Mouse (Mus musculus) kidney, embryonic 14.5 days (tissue): ENCODE data around the gene Sis. TPM values are rescaled to one million over a fixed set of nuclear protein-coding genes. Genes with fewer than 3 reads are reported as not detected.

ENCODE experiments used
- ATAC-seq: fragments of 200-750 bp; cut with Nextera tagmentation; 2 replicates; pipeline ENCODE4 v1.8.0; 2017; ENCODE audit warnings: moderate number of reproducible peaks, mild to moderate bottlenecking, moderate TSS enrichment, moderate library complexity; ENCODE audit not compliant: low FRiP score, low TSS enrichment
- H3K27ac ChIP-seq: fragments of 300-500 bp; sonication (generic); 2 replicates; pipeline ENCODE4 v1.5.1; 2014; ENCODE audit warnings: low read depth, mild to moderate bottlenecking, low read length, moderate library complexity, mixed read lengths
- H3K27me3 ChIP-seq: fragments of 300-500 bp; sonication (generic); 2 replicates; pipeline ENCODE4 v1.6.1; 2014; ENCODE audit warnings: mild to moderate bottlenecking, low read length; ENCODE audit not compliant: control insufficient read depth, insufficient read depth
- H3K36me3 ChIP-seq: fragments of 300-500 bp; sonication (generic); 2 replicates; pipeline ENCODE4 v1.6.1; 2014; ENCODE audit warnings: low read length, mixed read lengths; ENCODE audit not compliant: control insufficient read depth, insufficient read depth
- H3K4me1 ChIP-seq: fragments of 300-500 bp; sonication (generic); 2 replicates; pipeline ENCODE4 v1.6.1; 2014; ENCODE audit warnings: low read length, mixed read lengths; ENCODE audit not compliant: control insufficient read depth, insufficient read depth
- H3K4me2 ChIP-seq: fragments of 300-500 bp; sonication (generic); replicated peaks from 2 replicates; pipeline ENCODE4 v1.6.1; 2014; ENCODE audit warnings: low read depth, mild to moderate bottlenecking, low read length
- H3K4me3 ChIP-seq: fragments of 300-500 bp; sonication (generic); 2 replicates; pipeline ENCODE4 v1.5.1; 2014; ENCODE audit warnings: mild to moderate bottlenecking, low read length
- H3K9ac ChIP-seq: fragments of 300-500 bp; sonication (generic); 2 replicates; pipeline ENCODE4 v1.6.1; 2014; ENCODE audit warnings: low read depth, mild to moderate bottlenecking, low read length, moderate library complexity
- H3K9me3 ChIP-seq: fragments of 300-500 bp; sonication (generic); 2 replicates; pipeline ENCODE4 v1.6.1; 2016; ENCODE audit warnings: low read length; ENCODE audit not compliant: control insufficient read depth
- WGBS: fragments of 180-500 bp; shearing (Covaris S2); extraction: QIAGEN DNeasy Blood & Tissue Kit; methylation state at CpG from one replicate; pipeline ENCODE4 v1.1.7; 2014; 5-methylcytosine and 5-hydroxymethylcytosine counted together
- polyA plus RNA-seq: library from polyadenylated mRNA; unstranded; fragments of >200 nt; fragmentation: Nextera tagmentation; extraction: Ambion mirVana; gene quantifications from 2 replicates; pipeline ENCODE4 v1.2.1, GENCODE M21; 2014

Sis gene
- polyA plus RNA-seq = not detected in 2 replicates

- Histone ChIP-seq H3K27me3 (no peaks in the 10 kb centered on the region), H3K4me3 (no peak within 1 kb of the TSS)
- no peak for ATAC-seq
Measured at GRCm38 (mm10) chr3:72967675-72968074, at the start of gene Sis. Gene Sis, minus strand, starts transcription at chr3:72967863.

GRCm38 (mm10) chr3:73006045-73006444, 38.4 kb upstream of the Sis start:
- ATAC-seq = no peak
- H3K36me3 ChIP-seq = no peaks in the 10 kb centered on the region
- whole genome bisulfite sequencing = 11% methylated on average over 6 of the region's 6 CpGs

More at GRCm38 (mm10) chr3:72967675-72968074, at the start of gene Sis:
- H3K4me1 ChIP-seq = no peaks in the 10 kb centered on the region
- no peak within 1 kb of the TSS for H3K9ac ChIP-seq
- no peaks in the 10 kb centered on the region for H3K36me3 ChIP-seq
- H3K4me2 ChIP-seq = no peak within 1 kb of the TSS
- no peak within 1 kb of the TSS for H3K27ac ChIP-seq
- H3K9me3 ChIP-seq = no peaks in the 10 kb centered on the region

GRCm38 (mm10) chr3:73002933-73003696, 35.5 kb upstream of the Sis start:
- no peak for ATAC-seq
- H3K9ac ChIP-seq = no peak overlapping the region

More at GRCm38 (mm10) chr3:73006045-73006444, 38.4 kb upstream of the Sis start:
- H3K4me2 ChIP-seq = no peak overlapping the region
- H3K4me1 ChIP-seq = no peaks in the 10 kb centered on the region
- no peaks in the 10 kb centered on the region for H3K9me3 ChIP-seq
- H3K27me3 ChIP-seq = no peaks in the 10 kb centered on the region
- H3K9ac ChIP-seq = no peak overlapping the region
- no peak overlapping the region for H3K4me3 ChIP-seq
- no peak overlapping the region for H3K27ac ChIP-seq

GRCm38 (mm10) chr3:72997517-72997916, 29.9 kb upstream of the Sis start:
- Histone ChIP-seq H3K9ac (no peak overlapping the region), H3K4me3 (no peak overlapping the region), H3K36me3 (no peaks in the 10 kb centered on the region), H3K4me2 (no peak overlapping the region), H3K4me1 (no peaks in the 10 kb centered on the region), H3K27ac (no peak overlapping the region), H3K27me3 (no peaks in the 10 kb centered on the region), H3K9me3 (no peaks in the 10 kb centered on the region)
- no peak for ATAC-seq
- 60% methylated on average over 4 of the region's 4 CpGs for WGBS

More at GRCm38 (mm10) chr3:73002933-73003696, 35.5 kb upstream of the Sis start:
- H3K9me3 ChIP-seq = no peaks in the 10 kb centered on the region
- WGBS = 88% methylated on average over 4 of the region's 4 CpGs
- H3K27me3 ChIP-seq = no peaks in the 10 kb centered on the region
- no peaks in the 10 kb centered on the region for H3K36me3 ChIP-seq
- no peak overlapping the region for H3K4me3 ChIP-seq
- no peaks in the 10 kb centered on the region for H3K4me1 ChIP-seq
- H3K4me2 ChIP-seq = no peak overlapping the region
- H3K27ac ChIP-seq = no peak overlapping the region

GRCm38 (mm10) chr3:72990992-72991391, 23.3 kb upstream of the Sis start:
- Histone ChIP-seq H3K27me3 (no peaks in the 10 kb centered on the region), H3K4me1 (no peaks in the 10 kb centered on the region), H3K9me3 (no peaks in the 10 kb centered on the region), H3K4me2 (no peak overlapping the region), H3K9ac (no peak overlapping the region), H3K27ac (no peak overlapping the region), H3K36me3 (no peaks in the 10 kb centered on the region), H3K4me3 (no peak overlapping the region)
- ATAC-seq = no peak
- WGBS = 84% methylated on average over 2 of the region's 2 CpGs

- 21% methylated on average over 3 of the region's 3 CpGs for WGBS
- H3K27me3 ChIP-seq = no peaks in the 10 kb centered on the region
- H3K4me1 ChIP-seq = no peaks in the 10 kb centered on the region
- H3K27ac ChIP-seq = no peak overlapping the region
- H3K36me3 ChIP-seq = no peaks in the 10 kb centered on the region
- H3K9me3 ChIP-seq = no peaks in the 10 kb centered on the region
- no peak for ATAC-seq
- no peak overlapping the region for H3K4me2 ChIP-seq
- no peak overlapping the region for H3K4me3 ChIP-seq
- no peak overlapping the region for H3K9ac ChIP-seq
Measured at GRCm38 (mm10) chr3:72976602-72977001, 8.9 kb upstream of the Sis start.

GRCm38 (mm10) chr3:72918919-72919526, 48.6 kb downstream of the Sis start:
- ATAC-seq = no peak

DNA sequence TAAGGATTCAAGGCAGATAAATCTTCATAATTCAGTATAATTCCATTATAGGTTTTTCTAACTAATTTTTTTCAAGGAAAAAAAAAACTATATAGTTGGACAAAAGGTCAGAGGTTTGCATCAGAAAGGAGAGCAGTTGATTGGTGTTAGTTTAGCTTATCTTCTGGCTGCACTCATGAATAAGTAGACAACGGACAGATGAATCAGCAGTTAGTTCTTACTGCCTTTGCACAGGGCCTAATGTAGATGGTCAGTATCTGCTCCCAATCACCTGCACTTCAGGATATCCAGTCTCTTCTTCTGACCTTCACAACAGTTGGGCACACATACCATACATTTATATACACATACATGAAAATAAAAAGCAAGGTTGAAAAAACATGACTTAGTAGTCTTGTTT, 85.2 kb downstream of the Sis start:
- H3K4me3 ChIP-seq = no peak overlapping the region
- no peaks in the 10 kb centered on the region for H3K36me3 ChIP-seq
- H3K27ac ChIP-seq = no peak overlapping the region
- H3K4me2 ChIP-seq = no peak overlapping the region
- H3K4me1 ChIP-seq = no peaks in the 10 kb centered on the region
- no peak for ATAC-seq
- H3K9ac ChIP-seq = no peak overlapping the region
- no peaks in the 10 kb centered on the region for H3K9me3 ChIP-seq
- 92% methylated on average over 1 of the region's 1 CpGs for WGBS
- no peaks in the 10 kb centered on the region for H3K27me3 ChIP-seq

More at GRCm38 (mm10) chr3:72918919-72919526, 48.6 kb downstream of the Sis start:
- Histone ChIP-seq H3K9me3 (no peaks in the 10 kb centered on the region), H3K27me3 (no peaks in the 10 kb centered on the region), H3K4me1 (no peaks in the 10 kb centered on the region), H3K36me3 (no peaks in the 10 kb centered on the region), H3K4me2 (no peak overlapping the region), H3K9ac (no peak overlapping the region), H3K4me3 (no peak overlapping the region), H3K27ac (no peak overlapping the region)
- 88% methylated on average over 4 of the region's 4 CpGs for WGBS

- no peaks in the 10 kb centered on the region for H3K36me3 ChIP-seq
- H3K27me3 ChIP-seq = no peaks in the 10 kb centered on the region
- H3K4me1 ChIP-seq = no peaks in the 10 kb centered on the region
- no peak overlapping the region for H3K4me2 ChIP-seq
- no peak overlapping the region for H3K9ac ChIP-seq
- no peak for ATAC-seq
- H3K9me3 ChIP-seq = no peaks in the 10 kb centered on the region
- H3K27ac ChIP-seq = no peak overlapping the region
- no peak overlapping the region for H3K4me3 ChIP-seq
Measured at GRCm38 (mm10) chr3:72868141-72868540, 99.5 kb downstream of the Sis start.
